Mouse (Mus musculus) ES-Bruce4 (cell line): ENCODE measurements around the gene Elfn2.

ENCODE experiments used
- CTCF ChIP-seq: IDR thresholded peaks from one replicate; pipeline ENCODE4 v1.8.1; 2011; ENCODE audit warnings: low read depth, low read length
- EP300 ChIP-seq: IDR thresholded peaks from 2 replicates; pipeline ENCODE4 v1.6.1; 2011; ENCODE audit warnings: low read depth, low read length; ENCODE audit not compliant: insufficient read depth
- POLR2A ChIP-seq: IDR thresholded peaks from one replicate; pipeline ENCODE4 v1.8.1; 2011; ENCODE audit warnings: low read length; ENCODE audit not compliant: insufficient read depth

GRCm38 (mm10) chr15:78704824-78705223, 13.7 kb downstream of the Elfn2 start:
- no peak for TF ChIP-seq CTCF
- TF ChIP-seq EP300: no peak
- TF ChIP-seq POLR2A: no peak
